Mouse (Mus musculus): ENCODE data around the gene Triobp.

GRCm38 (mm10) chr15:78919914-78920313, 27.6 kb upstream of the Triobp start:
- TF ChIP-seq GATA1 (IDR thresholded peaks at IDR 0.05; ENCODE audit: low read length) (no peak), TAL1 (IDR thresholded peaks at IDR 0.05; ENCODE audit: low read length) (no peak)

All from erythroblast, embryonic 14.5 days (primary cell).